ENCODE assay signal across 18 mouse cellular contexts in the genomic region with DNA sequence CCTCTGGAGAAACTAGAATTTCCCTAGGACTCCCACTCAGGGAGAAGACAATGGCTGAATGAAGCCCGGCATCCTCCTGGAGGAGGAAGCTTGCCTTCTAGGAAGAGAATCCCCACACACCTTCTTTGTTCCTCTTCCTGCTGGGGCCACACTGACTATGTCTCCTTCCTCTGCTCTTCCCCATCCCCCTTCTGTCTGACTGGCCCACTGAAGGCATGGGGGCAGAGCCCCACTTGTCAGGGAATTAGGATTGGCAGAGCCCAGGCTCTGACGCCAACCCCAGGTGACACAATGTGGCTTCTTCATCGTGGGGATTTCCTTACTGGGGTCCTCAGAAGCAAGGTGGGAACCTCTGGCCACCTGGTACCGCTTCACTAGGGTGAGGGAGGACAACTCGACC. TPM values are rescaled to one million over a fixed set of nuclear protein-coding genes. Genes with fewer than 3 reads are reported as not detected.
DNase-seq lines count a peak whose midpoint lies in the region; ATAC-seq and TF ChIP-seq lines count a peak whose summit lies in the region.
"Had no signal": no experiment of that assay in that cellular context is flagged by ENCODE, and none has a peak within 500 bp of the region (broad histone marks: within the 10 kb centered on the region; RNA-seq: fewer than 3 reads in every experiment).

No protein-coding gene starts in this region.

- no peak for ATAC-seq in forebrain, postnatal 0 days
- ATAC-seq in intestine, embryonic 16.5 days, result no peak
- no peak for ATAC-seq in intestine, postnatal 0 days
- no peak for ATAC-seq in limb, embryonic 13.5 days (ENCODE audit: low FRiP score, low read depth)
- ATAC-seq: CD4-positive, CD25-positive, alpha-beta regulatory T cell, adult 4 months had no signal

- no peak for DNase-seq in forebrain, embryonic 10.5 days (ENCODE audit: extremely low spot score, low spot score)
- no peak for DNase-seq in forebrain, postnatal 0 days
- no peak for DNase-seq in right cerebral cortex, adult 18-20 months
- DNase-seq in cerebellum, adult 18-20 months, result no peak
- DNase-seq: cerebellum, postnatal 14 days; gastrocnemius, postnatal 36 days; left cerebral cortex, postnatal 4 days; lung, adult 18-20 months; right cerebral cortex, postnatal 4 days; thymus, postnatal 4 days had no signal

- H3K27ac ChIP-seq in forebrain, embryonic 10.5 days, result peak overlapping the region; percentile 79
- no peak overlapping the region for H3K27ac ChIP-seq in forebrain, postnatal 0 days (ENCODE audit: low read depth, low read length)
- no peak overlapping the region for H3K27ac ChIP-seq in intestine, embryonic 16.5 days (ENCODE audit: low read length)
- no peak overlapping the region for H3K27ac ChIP-seq in intestine, postnatal 0 days (ENCODE audit: low read depth, low read length)
- no peak overlapping the region for H3K27ac ChIP-seq in brown adipose tissue, adult 24 weeks (replicated peaks; ENCODE audit: low read depth, low read length)
- H3K27ac ChIP-seq in limb, embryonic 13.5 days, result no peak overlapping the region; the same call in 1 of the 2 replicates

- no peak for TF ChIP-seq CTCF in forebrain, postnatal 0 days (IDR thresholded peaks at IDR 0.05; ENCODE audit: low read depth)
- TF ChIP-seq CTCF in intestine, postnatal 0 days (IDR thresholded peaks at IDR 0.05; ENCODE audit: low read depth), result no peak

- H3K4me1 ChIP-seq in forebrain, embryonic 10.5 days, result peaks cover 59% of the 10 kb centered on the region
- H3K4me1 ChIP-seq in forebrain, postnatal 0 days (ENCODE audit: insufficient read depth), result peaks cover 13% of the 10 kb centered on the region
- peaks cover 23% of the 10 kb centered on the region for H3K4me1 ChIP-seq in intestine, embryonic 16.5 days (ENCODE audit: control insufficient read depth, insufficient read depth, low read length)
- H3K4me1 ChIP-seq in intestine, postnatal 0 days (replicated peaks; ENCODE audit: control insufficient read depth, insufficient read depth, low read length), result peaks cover 9% of the 10 kb centered on the region; the same call in 1 of the 2 replicates
- H3K4me1 ChIP-seq in brown adipose tissue, adult 24 weeks (ENCODE audit: control insufficient read depth, insufficient read depth, insufficient read length, low read length), result peaks cover 14% of the 10 kb centered on the region
- peaks cover 40% of the 10 kb centered on the region for H3K4me1 ChIP-seq in limb, embryonic 13.5 days

- H3K4me3 ChIP-seq in forebrain, embryonic 10.5 days, result no peak overlapping the region
- no peak overlapping the region for H3K4me3 ChIP-seq in forebrain, postnatal 0 days (ENCODE audit: low read depth, low read length)
- H3K4me3 ChIP-seq in intestine, embryonic 16.5 days (ENCODE audit: low read length), result no peak overlapping the region
- no peak overlapping the region for H3K4me3 ChIP-seq in intestine, postnatal 0 days (ENCODE audit: low read depth, low read length)
- 0 out of 2 replicates have a peak overlapping the region, but pooled peaks have one; percentile 59 for H3K4me3 ChIP-seq in brown adipose tissue, adult 24 weeks (ENCODE audit: insufficient read depth, low read depth, low read length)
- no peak overlapping the region for H3K4me3 ChIP-seq in limb, embryonic 13.5 days
- H3K4me3 ChIP-seq: erythroblast, embryonic 14.5 days had no signal

- peaks cover 12% of the 10 kb centered on the region for H3K27me3 ChIP-seq in forebrain, embryonic 10.5 days (ENCODE audit: poor library complexity, severe bottlenecking)
- H3K27me3 ChIP-seq in forebrain, postnatal 0 days (ENCODE audit: insufficient read depth, low read length), result no peaks in the 10 kb centered on the region
- H3K27me3 ChIP-seq in intestine, embryonic 16.5 days (replicated peaks; ENCODE audit: control insufficient read depth, insufficient read depth, low read length), result no peaks in the 10 kb centered on the region
- H3K27me3 ChIP-seq in intestine, postnatal 0 days (replicated peaks; ENCODE audit: control insufficient read depth, insufficient read depth, low read length), result no peaks in the 10 kb centered on the region
- no peaks in the 10 kb centered on the region for H3K27me3 ChIP-seq in limb, embryonic 13.5 days
- H3K27me3 ChIP-seq: heart, embryonic 12.5 days; intestine, embryonic 15.5 days had no signal

- no peaks in the 10 kb centered on the region for H3K36me3 ChIP-seq in forebrain, embryonic 10.5 days (replicated peaks)
- H3K36me3 ChIP-seq in forebrain, postnatal 0 days (ENCODE audit: insufficient read depth), result no peaks in the 10 kb centered on the region
- no peaks in the 10 kb centered on the region for H3K36me3 ChIP-seq in intestine, embryonic 16.5 days (ENCODE audit: control insufficient read depth, insufficient read depth, low read length)
- H3K36me3 ChIP-seq in intestine, postnatal 0 days (ENCODE audit: control insufficient read depth, insufficient read depth), result no peaks in the 10 kb centered on the region
- H3K36me3 ChIP-seq in limb, embryonic 13.5 days, result no peaks in the 10 kb centered on the region
- H3K36me3 ChIP-seq: heart, embryonic 12.5 days; intestine, embryonic 15.5 days had no signal

- H3K4me2 ChIP-seq in forebrain, postnatal 0 days (ENCODE audit: low read depth), result no peak overlapping the region
- no peak overlapping the region for H3K4me2 ChIP-seq in intestine, embryonic 16.5 days (ENCODE audit: low read depth, low read length)
- H3K4me2 ChIP-seq in intestine, postnatal 0 days (replicated peaks; ENCODE audit: low read depth), result no peak overlapping the region
- peak overlapping the region; percentile 62; the same call in 1 of the 2 replicates for H3K4me2 ChIP-seq in limb, embryonic 13.5 days (replicated peaks)

- 62% methylated on average over 5 of the region's 5 CpGs for WGBS in forebrain, embryonic 10.5 days
- WGBS in forebrain, postnatal 0 days, result 64% methylated on average over 5 of the region's 5 CpGs
- WGBS in intestine, embryonic 16.5 days, result 70% methylated on average over 5 of the region's 5 CpGs
- WGBS in intestine, postnatal 0 days, result 79% methylated on average over 5 of the region's 5 CpGs
- 64% methylated on average over 5 of the region's 5 CpGs for WGBS in limb, embryonic 13.5 days

- H3K9me3 ChIP-seq in forebrain, embryonic 10.5 days, result no peaks in the 10 kb centered on the region
- H3K9me3 ChIP-seq in forebrain, postnatal 0 days (ENCODE audit: low read length), result no peaks in the 10 kb centered on the region
- H3K9me3 ChIP-seq in intestine, embryonic 16.5 days (ENCODE audit: control insufficient read depth, low read length), result no peaks in the 10 kb centered on the region
- H3K9me3 ChIP-seq in intestine, postnatal 0 days (ENCODE audit: control insufficient read depth), result no peaks in the 10 kb centered on the region
- H3K9me3 ChIP-seq in limb, embryonic 13.5 days, result no peaks in the 10 kb centered on the region
- H3K9me3 ChIP-seq: heart, embryonic 12.5 days; intestine, embryonic 15.5 days had no signal

- no peak overlapping the region for H3K9ac ChIP-seq in forebrain, postnatal 0 days
- H3K9ac ChIP-seq in intestine, embryonic 16.5 days (ENCODE audit: low read depth, low read length), result 0 out of 2 replicates have a peak overlapping the region, but pooled peaks have one; percentile 46
- no peak overlapping the region for H3K9ac ChIP-seq in intestine, postnatal 0 days (ENCODE audit: low read depth, low read length)
- no peak overlapping the region for H3K9ac ChIP-seq in limb, embryonic 13.5 days
- H3K9ac ChIP-seq: intestine, embryonic 15.5 days had no signal

RNA-seq across cellular contexts. Expression of a gene that starts 18.3 kb away (rescaled TPM):
- polyA plus RNA-seq in forebrain, embryonic 10.5 days (2016; fragmentation: Nextera tagmentation; extraction: Ambion mirVana), result 3.5 and 4.4 TPM in 2 replicates
- total RNA-seq in forebrain, postnatal 0 days (2014; rRNA removed), result 14.5 and 15.4 TPM in 2 replicates
- 5.5 and 8.4 TPM in 2 replicates for polyA plus RNA-seq in forebrain, postnatal 0 days (2015; fragmentation: Nextera tagmentation; extraction: Ambion mirVana)
- 8.5 and 9.6 TPM in 2 replicates for polyA plus RNA-seq in intestine, embryonic 16.5 days (2015; fragmentation: Nextera tagmentation; extraction: Ambion mirVana)
- 3.1 and 3.6 TPM in 2 replicates for polyA plus RNA-seq in intestine, postnatal 0 days (2015; fragmentation: Nextera tagmentation; extraction: Ambion mirVana)
- polyA plus RNA-seq in brown adipose tissue, adult 24 weeks (2012; ENCODE audit: insufficient read depth, insufficient read length, missing spikeins), result 258 and 314 TPM in 2 replicates
- polyA plus RNA-seq in limb, embryonic 13.5 days (2015; fragmentation: Nextera tagmentation; extraction: Ambion mirVana), result 5.2 and 6.4 TPM in 2 replicates

Comparison
In these comparisons a context has a peak if more than half of its experiments do, and no peak if none do; other contexts are left out.
1. RNA of a gene that starts 18.3 kb away (polyA plus RNA-seq): 258 to 314 TPM in brown adipose tissue, adult 24 weeks; 8.5 to 9.6 TPM in intestine, embryonic 16.5 days, 5.5 to 8.4 TPM in forebrain, postnatal 0 days, 5.2 to 6.4 TPM in limb, embryonic 13.5 days, 3.5 to 4.4 TPM in forebrain, embryonic 10.5 days and 3.1 to 3.6 TPM in intestine, postnatal 0 days; every median in the first group is over 10 times any median in the second.